Mouse (Mus musculus) T-cell, adult 2 months (primary cell): Measurements from ENCODE around the gene Cfap97d1.
"Not testable (repeated sequence)": the region's sequence is repeated elsewhere in the genome, so short reads cannot be mapped to it uniquely, and the experiment has no call there.

ENCODE experiments used
- DNase-seq: peaks from one replicate; pipeline ENCODE4 v3.0.0; 2022; ENCODE audit warnings: low spot score

Cfap97d1 gene

GRCm38 (mm10) chr11:101974181-101974580 is 9.9 kb upstream of the Cfap97d1 start:
- DNase-seq: no peak

- no peak for DNase-seq
Observed at GRCm38 (mm10) chr11:101974923-101975322, 9.2 kb upstream of the Cfap97d1 start.

- no peak for DNase-seq
Observed at GRCm38 (mm10) chr11:101976949-101977348, 7.1 kb upstream of the Cfap97d1 start.

GRCm38 (mm10) chr11:101979140-101979539 is 4.9 kb upstream of the Cfap97d1 start:
- DNase-seq: no peak

GRCm38 (mm10) chr11:101980603-101981157 is 3.4 kb upstream of the Cfap97d1 start:
- no peak for DNase-seq

GRCm38 (mm10) chr11:101981850-101982249 is 2.2 kb upstream of the Cfap97d1 start:
- DNase-seq: no peak

GRCm38 (mm10) chr11:101982981-101983411 is 1.1 kb upstream of the Cfap97d1 start:
- DNase-seq: no peak

- DNase-seq: no peak
Observed at GRCm38 (mm10) chr11:101983431-101983921, 603 bp upstream of the Cfap97d1 start.

- not testable (repeated sequence) for DNase-seq
Observed at GRCm38 (mm10) chr11:101985450-101985849, 1.4 kb downstream of the Cfap97d1 start.

GRCm38 (mm10) chr11:101985990-101986389 is 1.9 kb downstream of the Cfap97d1 start:
- peak; percentile 38 for DNase-seq

GRCm38 (mm10) chr11:101986913-101987312 is 2.8 kb downstream of the Cfap97d1 start, which contains the start of gene Dusp3:
Gene Dusp3 (minus strand): TSS chr11:101987013.
- DNase-seq: no peak

GRCm38 (mm10) chr11:101990244-101990643 is 6.2 kb downstream of the Cfap97d1 start:
- DNase-seq: no peak

- DNase-seq: no peak
Observed at GRCm38 (mm10) chr11:101991813-101992212, 7.7 kb downstream of the Cfap97d1 start.

- no peak for DNase-seq
Observed at GRCm38 (mm10) chr11:101992411-101992810, 8.3 kb downstream of the Cfap97d1 start.

- DNase-seq: no peak
Observed at GRCm38 (mm10) chr11:101994100-101994499, 10.0 kb downstream of the Cfap97d1 start.

- no peak for DNase-seq
Observed at GRCm38 (mm10) chr11:101995938-101996337, 11.9 kb downstream of the Cfap97d1 start.

- no peak for DNase-seq
Observed at GRCm38 (mm10) chr11:101998258-101998657, 14.2 kb downstream of the Cfap97d1 start.

- no peak for DNase-seq
Observed at GRCm38 (mm10) chr11:101999466-101999865, 15.4 kb downstream of the Cfap97d1 start.

GRCm38 (mm10) chr11:102004251-102004650 is 20.2 kb downstream of the Cfap97d1 start:
- DNase-seq: no peak

GRCm38 (mm10) chr11:102006271-102006670 is 22.2 kb downstream of the Cfap97d1 start:
- DNase-seq: no peak

- DNase-seq: no peak
Observed at GRCm38 (mm10) chr11:102006688-102007087, 22.6 kb downstream of the Cfap97d1 start.

GRCm38 (mm10) chr11:102008372-102008771 is 24.3 kb downstream of the Cfap97d1 start:
- no peak for DNase-seq

GRCm38 (mm10) chr11:102008954-102009637 is 25.0 kb downstream of the Cfap97d1 start:
- no peak for DNase-seq

GRCm38 (mm10) chr11:102010140-102010539 is 26.1 kb downstream of the Cfap97d1 start:
- DNase-seq: no peak
